Mouse (Mus musculus) MEL (cell line): ENCODE measurements around the gene Gm10330.
"Not testable (repeated sequence)": the region's sequence is repeated elsewhere in the genome, so short reads cannot be mapped to it uniquely, and the experiment has no call there.

ENCODE experiments used
- BHLHE40 ChIP-seq: IDR thresholded peaks from 2 replicates; pipeline ENCODE4 v1.6.1; 2012; ENCODE audit warnings: low read depth, mild to moderate bottlenecking, inconsistent platforms, low read length, improper control_type of control experiment, borderline replicate concordance
- CHD2 ChIP-seq: IDR thresholded peaks from 2 replicates; pipeline ENCODE4 v1.6.1; 2011; ENCODE audit warnings: low read length, improper control_type of control experiment
- CTCF ChIP-seq, 3 experiments: IDR thresholded peaks in 2 of 3; conservative IDR thresholded peaks in 1 of 3; 2 replicates each; pipeline ENCODE4 v1.5.1; 2011 to 2012; ENCODE audit warnings: low read length in 3 of 3, low read depth in 2 of 3, mild to moderate bottlenecking in 2 of 3, improper control_type of control experiment in 1 of 3, inconsistent platforms in 1 of 3, mixed read lengths in 1 of 3, moderate library complexity in 1 of 3; ENCODE audit not compliant: control insufficient read depth in 1 of 3, insufficient read depth in 1 of 3, poor library complexity in 1 of 3, severe bottlenecking in 1 of 3
- EP300 ChIP-seq, 2 experiments: IDR thresholded peaks; 2 replicates each; pipeline ENCODE4 v1.6.1; 2011; ENCODE audit warnings: improper control_type of control experiment in 2 of 2, low read length in 2 of 2, low read depth in 1 of 2, mild to moderate bottlenecking in 1 of 2
- HCFC1 ChIP-seq: IDR thresholded peaks from 2 replicates; pipeline ENCODE4 v1.6.1; 2012; ENCODE audit warnings: low read depth, mild to moderate bottlenecking, inconsistent platforms, low read length, improper control_type of control experiment, moderate library complexity
- MYB ChIP-seq: IDR thresholded peaks from 2 replicates; pipeline ENCODE4 v1.6.1; 2011; ENCODE audit warnings: mild to moderate bottlenecking, low read depth, low read length, improper control_type of control experiment
- NELFE ChIP-seq: IDR thresholded peaks from 2 replicates; pipeline ENCODE4 v1.6.1; 2011; ENCODE audit warnings: low read depth, low read length, improper control_type of control experiment
- POLR2A ChIP-seq, 2 experiments: IDR thresholded peaks; 2 replicates each; pipeline ENCODE4 v1.6.1; 2011 to 2012; ENCODE audit warnings: low read length in 2 of 2, mild to moderate bottlenecking in 2 of 2, control low read depth in 1 of 2, improper control_type of control experiment in 1 of 2, low read depth in 1 of 2, moderate library complexity in 1 of 2; ENCODE audit not compliant: control insufficient read depth in 1 of 2, insufficient read depth in 1 of 2, poor library complexity in 1 of 2
- POLR2AphosphoS2 ChIP-seq: IDR thresholded peaks from 2 replicates; pipeline ENCODE4 v1.6.1; 2011; ENCODE audit warnings: low read length, improper control_type of control experiment
- SIN3A ChIP-seq: IDR thresholded peaks from 2 replicates; pipeline ENCODE4 v1.6.1; 2012; ENCODE audit warnings: low read length, improper control_type of control experiment, inconsistent platforms
- TBP ChIP-seq: IDR thresholded peaks from 2 replicates; pipeline ENCODE4 v1.8.0; 2011; ENCODE audit warnings: low read depth, low read length, improper control_type of control experiment
- ZC3H11A ChIP-seq: IDR thresholded peaks from 2 replicates; pipeline ENCODE4 v1.6.1; 2012; ENCODE audit warnings: low read depth, mild to moderate bottlenecking, inconsistent platforms, low read length, improper control_type of control experiment
- ZKSCAN1 ChIP-seq: IDR thresholded peaks from 2 replicates; pipeline ENCODE4 v1.6.1; 2012; ENCODE audit warnings: low read depth, mild to moderate bottlenecking, inconsistent platforms, low read length, improper control_type of control experiment, moderate library complexity

- TF ChIP-seq CTCF (IDR thresholded peaks at IDR 0.05 in 2 of 3, conservative IDR thresholded peaks at IDR 0.05 in 1 of 3; ENCODE audit: control insufficient read depth in 1 of 3, insufficient read depth in 1 of 3, low read depth in 2 of 3, low read length in 3 of 3, poor library complexity in 1 of 3, severe bottlenecking in 1 of 3); POLR2A (IDR thresholded peaks at IDR 0.05; ENCODE audit: control insufficient read depth in 1 of 2, insufficient read depth in 1 of 2, low read depth in 1 of 2, low read length in 2 of 2, poor library complexity in 1 of 2); EP300 (IDR thresholded peaks at IDR 0.05; ENCODE audit: low read depth in 1 of 2, low read length in 2 of 2); HCFC1; ZKSCAN1; SIN3A; TBP; NELFE; CHD2; ZC3H11A; MYB; POLR2AphosphoS2; BHLHE40: not testable (repeated sequence)
Measured at GRCm38 (mm10) chr12:23800776-23801175, 20.7 kb upstream of the Gm10330 start.
